23 mouse cellular contexts compared by ENCODE assay signal in genomic region chr2:94498516-94498915, GRCm38 (mm10).
"Had no signal": no experiment of that assay in that cellular context is flagged by ENCODE, and none has a peak within 500 bp of the region (broad histone marks: within the 10 kb centered on the region; RNA-seq: fewer than 3 reads in every experiment).

No protein-coding gene starts in this region.

- H3K9me3 ChIP-seq: heart, embryonic 13.5 days; heart, embryonic 15.5 days; hindbrain, embryonic 13.5 days; hindbrain, embryonic 15.5 days; limb, embryonic 13.5 days; limb, embryonic 15.5 days; liver, embryonic 12.5 days had no signal

- ATAC-seq: forebrain, postnatal 0 days; hindbrain, postnatal 0 days; intestine, embryonic 16.5 days; liver, embryonic 12.5 days had no signal

- DNase-seq: forebrain, postnatal 0 days; gastrocnemius, postnatal 14 days; gastrocnemius, postnatal 36 days; heart, adult 18-20 months; heart, postnatal 14 days; heart, postnatal 36 days; kidney, adult 11 months; kidney, adult 8-10 months; kidney, postnatal 10 days; layer of hippocampus, adult 9-11 months; layer of hippocampus, postnatal 36 days; left cerebral cortex, postnatal 4 days had no signal

- H3K4me3 ChIP-seq: heart, embryonic 13.5 days; heart, embryonic 15.5 days; hindbrain, embryonic 13.5 days; hindbrain, embryonic 15.5 days; limb, embryonic 13.5 days; limb, embryonic 15.5 days; liver, embryonic 12.5 days had no signal

- H3K27ac ChIP-seq: heart, embryonic 13.5 days; heart, embryonic 15.5 days; hindbrain, embryonic 13.5 days; hindbrain, embryonic 15.5 days; hindbrain, postnatal 0 days; limb, embryonic 13.5 days; limb, embryonic 15.5 days; liver, embryonic 12.5 days; liver, embryonic 14.5 days had no signal

- H3K27me3 ChIP-seq: heart, embryonic 13.5 days; heart, embryonic 15.5 days; hindbrain, embryonic 13.5 days; hindbrain, embryonic 15.5 days; limb, embryonic 13.5 days; limb, embryonic 15.5 days; liver, embryonic 12.5 days had no signal

- H3K9ac ChIP-seq: forebrain, postnatal 0 days; heart, embryonic 13.5 days; heart, embryonic 15.5 days; hindbrain, embryonic 13.5 days; hindbrain, embryonic 15.5 days; limb, embryonic 13.5 days; limb, embryonic 15.5 days; liver, embryonic 12.5 days; liver, embryonic 14.5 days had no signal

- H3K36me3 ChIP-seq: heart, embryonic 13.5 days; heart, embryonic 15.5 days; hindbrain, embryonic 13.5 days; hindbrain, embryonic 15.5 days; limb, embryonic 13.5 days; limb, embryonic 15.5 days; liver, embryonic 12.5 days had no signal

- H3K4me1 ChIP-seq: heart, embryonic 13.5 days; heart, embryonic 15.5 days; hindbrain, embryonic 13.5 days; hindbrain, embryonic 15.5 days; limb, embryonic 13.5 days; limb, embryonic 15.5 days; liver, embryonic 12.5 days had no signal

- H3K4me2 ChIP-seq: heart, embryonic 11.5 days; heart, embryonic 13.5 days; heart, embryonic 15.5 days; hindbrain, embryonic 13.5 days; hindbrain, embryonic 15.5 days; limb, embryonic 13.5 days; limb, embryonic 15.5 days; liver, embryonic 12.5 days had no signal
